Mouse (Mus musculus): Measurements from ENCODE around the gene Stoml3. TPM values are rescaled to one million over a fixed set of nuclear protein-coding genes. Genes with fewer than 3 reads are reported as not detected.
A peak's percentile ranks its signal among the peaks of the same experiment; 100 is the strongest.

The Stoml3 gene
- total RNA-seq, 1 experiment = not detected

DNA sequence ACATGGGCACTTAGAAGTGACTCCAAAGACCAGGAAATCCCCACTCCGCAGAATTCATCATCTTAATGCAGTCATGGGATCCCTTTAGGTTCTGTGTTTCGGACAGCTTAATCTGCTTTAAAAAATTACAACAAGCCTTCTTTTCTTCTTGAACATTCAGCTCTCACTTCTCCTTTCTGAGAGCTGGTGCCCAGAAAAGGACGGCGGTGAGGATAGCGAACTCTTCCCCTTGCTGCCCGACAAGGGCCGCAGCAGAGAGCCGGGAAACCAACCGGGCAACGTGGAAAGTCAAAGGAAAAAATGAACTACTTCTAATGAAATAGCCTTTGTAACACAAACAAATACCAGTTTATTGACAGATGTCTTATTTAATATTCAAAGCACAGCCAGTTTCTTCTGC lies 34.3 kb downstream of the Stoml3 start:
- in situ Hi-C loops (cut with MboI; ENCODE audit: low sequenced_read_pairs in 2 of 2, unreplicated experiment in 2 of 2) = loop anchor here in 1 of 2 experiments (10.0 kb wide), 1 partner anchor 212 kb away; no protein-coding TSS in a partner anchor
- Histone ChIP-seq H3K9me3 (ENCODE audit: control insufficient read depth, insufficient read depth, low read depth, low read length) (no peaks in the 10 kb centered on the region), H3K4me1 (ENCODE audit: control insufficient read depth in 2 of 2, insufficient read depth in 2 of 2, low read length in 2 of 2, poor library complexity in 1 of 2) (no peaks in the 10 kb centered on the region), H3K36me3 (ENCODE audit: control insufficient read depth, insufficient read depth, low read length, poor library complexity, severe bottlenecking) (no peaks in the 10 kb centered on the region), H3K4me3 (ENCODE audit: insufficient read depth in 1 of 2, low read depth in 1 of 2, low read length in 2 of 2, poor library complexity in 1 of 2, severe bottlenecking in 1 of 2) (no peak overlapping the region), H3K9ac (ENCODE audit: insufficient read depth, low read depth, low read length, poor library complexity, severe bottlenecking) (no peak overlapping the region), H3K27ac (ENCODE audit: insufficient read depth, low read depth, low read length, poor library complexity, severe bottlenecking) (no peak overlapping the region)
- TF ChIP-seq ZNF384 (IDR thresholded peaks at IDR 0.05; ENCODE audit: low read depth, low read length) = no peak
- no peak for TF ChIP-seq CHD2 (IDR thresholded peaks at IDR 0.05; ENCODE audit: low read depth, low read length)
- no peak for TF ChIP-seq ZC3H11A (IDR thresholded peaks at IDR 0.05; ENCODE audit: borderline replicate concordance, low read depth, low read length)
- no peak for TF ChIP-seq HCFC1 (IDR thresholded peaks at IDR 0.05; ENCODE audit: borderline replicate concordance, insufficient read depth, low read length)
- TF ChIP-seq MAFK (IDR thresholded peaks at IDR 0.05; ENCODE audit: insufficient read depth, low read depth, low read length) = no peak
- DNase-seq (ENCODE audit: low read depth, low spot score) = no peak

GRCm38 (mm10) chr3:53525737-53526136 lies 37.3 kb downstream of the Stoml3 start:
- H3K4me3 ChIP-seq (ENCODE audit: insufficient read depth in 1 of 2, low read depth in 1 of 2, low read length in 2 of 2, poor library complexity in 1 of 2, severe bottlenecking in 1 of 2) = peak overlapping the region; percentile 31 to 40
- no peak overlapping the region for H3K9ac ChIP-seq (ENCODE audit: insufficient read depth, low read depth, low read length, poor library complexity, severe bottlenecking)
- no peak for TF ChIP-seq HCFC1 (IDR thresholded peaks at IDR 0.05; ENCODE audit: borderline replicate concordance, insufficient read depth, low read length)
- peak; percentile 81 for TF ChIP-seq ZC3H11A (IDR thresholded peaks at IDR 0.05; ENCODE audit: borderline replicate concordance, low read depth, low read length)
- H3K4me1 ChIP-seq (ENCODE audit: control insufficient read depth in 2 of 2, insufficient read depth in 2 of 2, low read length in 2 of 2, poor library complexity in 1 of 2) = no peaks in the 10 kb centered on the region
- H3K27ac ChIP-seq (ENCODE audit: insufficient read depth, low read depth, low read length, poor library complexity, severe bottlenecking) = no peak overlapping the region
- peak; percentile 65 for DNase-seq (ENCODE audit: low read depth, low spot score)
- H3K36me3 ChIP-seq (ENCODE audit: control insufficient read depth, insufficient read depth, low read length, poor library complexity, severe bottlenecking) = no peaks in the 10 kb centered on the region
- no peaks in the 10 kb centered on the region for H3K9me3 ChIP-seq (ENCODE audit: control insufficient read depth, insufficient read depth, low read depth, low read length)
- in situ Hi-C loops (cut with MboI; ENCODE audit: low sequenced_read_pairs in 2 of 2, unreplicated experiment in 2 of 2) = loop anchor here in 1 of 2 experiments (10.0 kb wide), 1 partner anchor 209 kb away; no protein-coding TSS in a partner anchor

- Histone ChIP-seq H3K27ac (ENCODE audit: insufficient read depth, low read depth, low read length, poor library complexity, severe bottlenecking) (no peak overlapping the region), H3K9ac (ENCODE audit: insufficient read depth, low read depth, low read length, poor library complexity, severe bottlenecking) (no peak overlapping the region), H3K36me3 (ENCODE audit: control insufficient read depth, insufficient read depth, low read length, poor library complexity, severe bottlenecking) (no peaks in the 10 kb centered on the region; the same call in 1 of the 2 replicates), H3K4me3 (ENCODE audit: insufficient read depth in 1 of 2, low read depth in 1 of 2, low read length in 2 of 2, poor library complexity in 1 of 2, severe bottlenecking in 1 of 2) (no peak overlapping the region), H3K9me3 (ENCODE audit: control insufficient read depth, insufficient read depth, low read depth, low read length) (no peaks in the 10 kb centered on the region), H3K4me1 (ENCODE audit: control insufficient read depth in 2 of 2, insufficient read depth in 2 of 2, low read length in 2 of 2, poor library complexity in 1 of 2) (no peaks in the 10 kb centered on the region)
- in situ Hi-C loops (cut with MboI; ENCODE audit: low sequenced_read_pairs in 2 of 2, unreplicated experiment in 2 of 2) = no loop called here
- DNase-seq (ENCODE audit: low read depth, low spot score) = no peak
- TF ChIP-seq ZNF384 (IDR thresholded peaks at IDR 0.05; ENCODE audit: low read depth, low read length) (no peak), CHD2 (IDR thresholded peaks at IDR 0.05; ENCODE audit: low read depth, low read length) (no peak), MAFK (IDR thresholded peaks at IDR 0.05; ENCODE audit: insufficient read depth, low read depth, low read length) (no peak), HCFC1 (IDR thresholded peaks at IDR 0.05; ENCODE audit: borderline replicate concordance, insufficient read depth, low read length) (no peak), ZC3H11A (IDR thresholded peaks at IDR 0.05; ENCODE audit: borderline replicate concordance, low read depth, low read length) (no peak)
Measured at GRCm38 (mm10) chr3:53530305-53530704, 41.9 kb downstream of the Stoml3 start.

DNA sequence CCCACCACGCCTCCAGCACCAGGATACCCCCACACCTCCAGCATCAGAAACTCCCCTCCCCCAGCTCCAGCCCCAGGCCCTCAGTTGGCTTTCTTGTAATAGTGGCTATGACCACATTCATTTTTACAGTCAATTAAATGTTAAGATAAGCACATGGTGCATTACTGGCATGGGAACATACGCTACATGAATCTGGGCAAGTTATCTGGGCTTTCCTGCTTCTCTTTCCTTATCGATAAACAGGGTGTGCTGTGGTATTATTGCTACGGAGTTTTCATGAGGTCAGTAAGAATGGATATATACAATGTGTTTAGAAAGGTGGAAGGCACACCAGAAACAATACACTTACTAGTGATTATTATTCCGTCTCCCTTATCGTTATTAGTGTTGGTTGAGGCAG lies 43.6 kb downstream of the Stoml3 start:
- TF ChIP-seq HCFC1 (IDR thresholded peaks at IDR 0.05; ENCODE audit: borderline replicate concordance, insufficient read depth, low read length) (no peak), ZC3H11A (IDR thresholded peaks at IDR 0.05; ENCODE audit: borderline replicate concordance, low read depth, low read length) (no peak), CHD2 (IDR thresholded peaks at IDR 0.05; ENCODE audit: low read depth, low read length) (no peak), MAFK (IDR thresholded peaks at IDR 0.05; ENCODE audit: insufficient read depth, low read depth, low read length) (no peak), ZNF384 (IDR thresholded peaks at IDR 0.05; ENCODE audit: low read depth, low read length) (no peak)
- Histone ChIP-seq H3K27ac (ENCODE audit: insufficient read depth, low read depth, low read length, poor library complexity, severe bottlenecking) (no peak overlapping the region), H3K4me1 (ENCODE audit: control insufficient read depth in 2 of 2, insufficient read depth in 2 of 2, low read length in 2 of 2, poor library complexity in 1 of 2) (no peaks in the 10 kb centered on the region), H3K4me3 (ENCODE audit: insufficient read depth in 1 of 2, low read depth in 1 of 2, low read length in 2 of 2, poor library complexity in 1 of 2, severe bottlenecking in 1 of 2) (no peak overlapping the region), H3K9ac (ENCODE audit: insufficient read depth, low read depth, low read length, poor library complexity, severe bottlenecking) (no peak overlapping the region), H3K36me3 (ENCODE audit: control insufficient read depth, insufficient read depth, low read length, poor library complexity, severe bottlenecking) (peaks cover 3% of the 10 kb centered on the region; the same call in 1 of the 2 replicates), H3K9me3 (ENCODE audit: control insufficient read depth, insufficient read depth, low read depth, low read length) (no peaks in the 10 kb centered on the region)
- no peak for DNase-seq (ENCODE audit: low read depth, low spot score)
- in situ Hi-C loops (cut with MboI; ENCODE audit: low sequenced_read_pairs in 2 of 2, unreplicated experiment in 2 of 2) = no loop called here

DNA sequence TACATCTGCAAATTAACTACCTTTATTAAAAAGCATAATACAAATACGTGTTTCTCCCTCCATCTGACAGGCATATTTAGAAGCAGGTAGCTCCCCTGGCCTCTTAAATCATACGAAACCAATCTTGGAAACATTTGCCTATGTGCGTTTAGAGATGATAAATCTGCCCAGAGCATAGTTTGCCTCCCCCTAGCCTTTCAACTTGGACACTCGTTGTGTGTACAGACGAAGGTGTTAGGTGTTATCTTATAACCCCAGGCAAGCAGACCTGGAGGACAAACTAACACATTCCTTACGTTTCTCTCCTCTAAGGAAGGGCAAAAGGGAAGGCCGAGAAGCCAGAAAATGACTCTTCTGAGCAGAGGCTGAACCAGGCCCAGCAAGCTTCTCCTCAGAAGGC lies 64.2 kb downstream of the Stoml3 start:
- TF ChIP-seq HCFC1 (IDR thresholded peaks at IDR 0.05; ENCODE audit: borderline replicate concordance, insufficient read depth, low read length) = no peak
- no peak for TF ChIP-seq CHD2 (IDR thresholded peaks at IDR 0.05; ENCODE audit: low read depth, low read length)
- no peak for TF ChIP-seq ZNF384 (IDR thresholded peaks at IDR 0.05; ENCODE audit: low read depth, low read length)
- TF ChIP-seq ZC3H11A (IDR thresholded peaks at IDR 0.05; ENCODE audit: borderline replicate concordance, low read depth, low read length) = no peak
- no peak for TF ChIP-seq MAFK (IDR thresholded peaks at IDR 0.05; ENCODE audit: insufficient read depth, low read depth, low read length)
- in situ Hi-C loops (cut with MboI; ENCODE audit: low sequenced_read_pairs in 2 of 2, unreplicated experiment in 2 of 2) = no loop called here
- Histone ChIP-seq H3K4me1 (ENCODE audit: control insufficient read depth in 2 of 2, insufficient read depth in 2 of 2, low read length in 2 of 2, poor library complexity in 1 of 2) (peaks cover 6 to 7% of the 10 kb centered on the region in 2 experiments; a peak in 3 of 4 replicates), H3K9me3 (ENCODE audit: control insufficient read depth, insufficient read depth, low read depth, low read length) (no peaks in the 10 kb centered on the region), H3K9ac (ENCODE audit: insufficient read depth, low read depth, low read length, poor library complexity, severe bottlenecking) (no peak overlapping the region), H3K36me3 (ENCODE audit: control insufficient read depth, insufficient read depth, low read length, poor library complexity, severe bottlenecking) (no peaks in the 10 kb centered on the region; the same call in 1 of the 2 replicates), H3K27ac (ENCODE audit: insufficient read depth, low read depth, low read length, poor library complexity, severe bottlenecking) (no peak overlapping the region), H3K4me3 (ENCODE audit: insufficient read depth in 1 of 2, low read depth in 1 of 2, low read length in 2 of 2, poor library complexity in 1 of 2, severe bottlenecking in 1 of 2) (no peak overlapping the region)
- DNase-seq (ENCODE audit: low read depth, low spot score) = no peak

Data from ES-E14 (cell line).